Mouse (Mus musculus): ENCODE measurements at regions not wholly inside any gene's neighbourhood (a gene's known extent, or its start where the extent isn't known, plus 50 kb on each side); places are given as distances from the start of the nearest gene placed in this dataset.

DNA sequence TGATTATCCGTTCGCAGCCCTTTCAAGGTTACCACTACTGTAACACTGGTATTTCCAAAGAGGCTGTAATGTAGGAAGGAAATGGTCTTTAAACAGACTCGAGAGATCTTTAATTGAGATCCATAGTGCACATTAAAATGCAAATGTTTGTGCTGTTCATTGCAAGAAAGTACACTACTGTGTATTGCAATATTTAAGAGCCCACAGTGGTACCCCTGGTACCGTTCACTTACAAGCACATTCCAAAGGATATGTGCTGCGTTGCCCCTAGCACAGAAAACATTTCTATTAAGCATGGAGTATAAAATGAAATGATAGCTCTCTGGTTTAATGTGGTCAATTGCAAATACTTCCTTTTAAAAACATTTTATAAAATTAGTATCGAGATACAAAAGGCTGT lies 209.5 kb downstream of the Rdh14 start:
- TF ChIP-seq USF1 (IDR thresholded peaks at IDR 0.05; ENCODE audit: low read depth, low read length) (no peak), SIN3A (IDR thresholded peaks at IDR 0.05; ENCODE audit: low read length) (no peak)

All from CH12.LX (cell line).